Mouse (Mus musculus) midbrain, embryonic 14.5 days (tissue): ENCODE measurements around the gene Pcyt1a. TPM values are rescaled to one million over a fixed set of nuclear protein-coding genes. Genes with fewer than 3 reads are reported as not detected.

Experiments
- ATAC-seq: fragments of 200-750 bp; cut with Nextera tagmentation; 2 replicates; pipeline ENCODE4 v1.8.0; 2017; ENCODE audit warnings: moderate number of reproducible peaks, moderate library complexity; ENCODE audit not compliant: low FRiP score, low TSS enrichment
- DNase-seq: peaks from one replicate; pipeline ENCODE4 v3.0.0-alpha.2; 2015
- H3K27ac ChIP-seq: fragments of 300-500 bp; sonication (generic); replicated peaks from 2 replicates; pipeline ENCODE4 v1.5.1; 2014; ENCODE audit warnings: mild to moderate bottlenecking, low read depth, low read length, moderate library complexity
- H3K27me3 ChIP-seq: fragments of 300-500 bp; sonication (generic); 2 replicates; pipeline ENCODE4 v1.6.1; 2014; ENCODE audit warnings: low read length, control low read depth, mixed read lengths; ENCODE audit not compliant: control insufficient read depth, insufficient read depth
- H3K36me3 ChIP-seq: fragments of 300-500 bp; sonication (generic); 2 replicates; pipeline ENCODE4 v1.6.1; 2014; ENCODE audit warnings: low read length, control low read depth; ENCODE audit not compliant: control insufficient read depth, insufficient read depth
- H3K4me1 ChIP-seq: fragments of 300-500 bp; sonication (generic); 2 replicates; pipeline ENCODE4 v1.6.1; 2014; ENCODE audit warnings: mild to moderate bottlenecking, antibody characterized with exemption, low read length, control low read depth; ENCODE audit not compliant: control insufficient read depth, insufficient read depth
- H3K4me2 ChIP-seq: fragments of 300-500 bp; sonication (generic); 2 replicates; pipeline ENCODE4 v1.6.1; 2014; ENCODE audit warnings: mild to moderate bottlenecking, low read length, moderate library complexity
- H3K4me3 ChIP-seq: fragments of 300-500 bp; sonication (generic); replicated peaks from 2 replicates; pipeline ENCODE4 v1.5.1; 2014; ENCODE audit warnings: low read depth, low read length
- H3K9ac ChIP-seq: fragments of 300-500 bp; sonication (generic); replicated peaks from 2 replicates; pipeline ENCODE4 v1.6.1; 2014; ENCODE audit warnings: mild to moderate bottlenecking, low read length, moderate library complexity
- H3K9me3 ChIP-seq: fragments of 300-500 bp; sonication (generic); 2 replicates; pipeline ENCODE4 v1.6.1; 2016; ENCODE audit warnings: low read length, control low read depth, mixed read lengths; ENCODE audit not compliant: control insufficient read depth
- WGBS: fragments of 180-500 bp; shearing (Covaris S2); extraction: QIAGEN DNeasy Blood & Tissue Kit; methylation state at CpG from one replicate; pipeline ENCODE4 v1.1.7; 2014; 5-methylcytosine and 5-hydroxymethylcytosine counted together
- polyA plus RNA-seq: library from polyadenylated mRNA; unstranded; fragments of >200 nt; fragmentation: Nextera tagmentation; extraction: Ambion mirVana; gene quantifications from 2 replicates; pipeline ENCODE4 v1.2.1, GENCODE M21; 2014

Gene Pcyt1a
- polyA plus RNA-seq, 1 experiment from 2014 or later = 57.0 TPM

DNA sequence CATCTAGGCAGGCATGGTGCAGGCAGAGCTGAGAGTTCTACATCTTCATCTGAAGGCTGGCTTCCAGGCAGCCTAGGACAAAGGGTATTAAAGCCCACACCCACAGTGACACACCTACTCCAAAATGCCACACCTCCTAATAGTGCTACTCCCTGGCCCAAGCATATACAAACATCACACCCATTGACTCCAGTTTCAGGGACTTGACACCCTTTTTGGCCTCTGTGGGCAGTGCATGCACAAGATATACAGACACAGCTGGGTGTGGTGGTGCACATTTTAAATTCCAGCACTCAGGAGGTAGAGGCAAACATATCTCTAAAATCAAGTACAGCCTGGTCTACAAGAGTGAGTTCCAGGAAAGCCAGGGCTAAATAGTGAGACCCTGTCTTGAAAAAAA, 25.4 kb downstream of the Pcyt1a start:
- no peak overlapping the region for H3K4me2 ChIP-seq
- no peaks in the 10 kb centered on the region for H3K9me3 ChIP-seq
- no peaks in the 10 kb centered on the region for H3K27me3 ChIP-seq
- no peak overlapping the region for H3K9ac ChIP-seq
- DNase-seq = no peak
- peaks cover 41% of the 10 kb centered on the region for H3K36me3 ChIP-seq
- H3K4me1 ChIP-seq = no peaks in the 10 kb centered on the region
- H3K27ac ChIP-seq = no peak overlapping the region
- ATAC-seq = no peak
- H3K4me3 ChIP-seq = no peak overlapping the region

DNA sequence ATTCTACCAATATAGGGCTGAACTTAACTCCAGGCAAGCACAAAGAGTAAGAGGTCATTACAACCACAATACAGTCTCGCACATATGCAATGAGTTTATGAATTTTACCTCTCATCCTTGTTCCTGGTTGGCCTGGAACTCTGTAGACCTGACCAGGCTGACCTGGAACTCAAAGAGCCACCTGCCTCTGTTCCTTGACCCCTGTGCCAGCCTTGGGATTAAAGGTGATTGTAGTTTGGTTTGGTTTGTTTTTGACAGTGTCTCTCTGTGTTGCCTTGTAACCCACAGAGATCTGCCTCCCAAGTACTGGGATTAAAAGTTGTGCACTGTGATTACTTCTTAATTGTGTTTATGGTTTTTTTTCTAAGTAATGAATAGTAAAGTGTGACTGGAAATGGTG, 26.0 kb downstream of the Pcyt1a start:
- Histone ChIP-seq H3K4me3 (no peak overlapping the region), H3K4me2 (no peak overlapping the region), H3K36me3 (peaks cover 39% of the 10 kb centered on the region), H3K27ac (no peak overlapping the region), H3K27me3 (no peaks in the 10 kb centered on the region), H3K9ac (no peak overlapping the region), H3K4me1 (no peaks in the 10 kb centered on the region), H3K9me3 (no peaks in the 10 kb centered on the region)
- ATAC-seq (no peak), DNase-seq (no peak)
- WGBS = 100% methylated on average over 1 of the region's 1 CpGs

DNA sequence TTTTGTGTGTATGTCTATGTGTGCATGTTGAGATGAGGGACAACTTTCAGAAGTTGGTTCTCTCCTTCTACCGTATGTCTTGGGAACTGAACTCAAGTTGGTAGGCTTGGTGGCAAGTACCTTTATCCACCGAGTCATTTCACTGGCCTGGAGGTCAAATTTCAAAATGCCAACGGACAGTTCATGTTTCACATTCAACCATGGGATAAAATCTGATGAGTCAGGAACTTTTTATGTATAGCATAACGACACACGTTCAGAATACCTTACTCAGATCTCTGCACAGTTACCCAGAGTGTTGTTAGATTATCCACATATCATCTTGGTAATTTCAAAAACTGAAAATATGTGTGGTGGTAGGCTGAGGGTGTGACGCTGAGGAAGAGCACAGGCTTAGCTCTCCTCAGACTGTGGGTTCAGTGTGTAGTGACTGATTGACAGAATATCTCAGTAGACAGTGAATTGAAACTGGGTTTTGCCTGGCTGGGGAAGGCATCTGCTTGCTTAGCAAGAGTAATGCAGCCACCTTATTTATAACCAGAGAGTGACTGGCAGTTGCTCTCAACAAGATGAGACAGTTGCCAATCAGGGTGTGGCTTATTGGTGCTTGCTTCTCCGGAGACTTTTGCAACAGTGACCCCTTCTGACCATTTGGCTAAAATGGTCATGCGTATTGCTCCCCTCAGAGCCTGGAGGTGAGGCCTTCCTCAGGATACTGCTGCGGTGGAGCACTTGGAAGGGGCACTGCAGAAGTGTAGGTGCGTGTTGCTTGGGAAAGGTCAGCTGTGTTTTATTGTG, 27.1 kb downstream of the Pcyt1a start:
- no peak overlapping the region for H3K4me2 ChIP-seq
- no peaks in the 10 kb centered on the region for H3K27me3 ChIP-seq
- H3K9me3 ChIP-seq = no peaks in the 10 kb centered on the region
- DNase-seq = peak; percentile 54
- no peak overlapping the region for H3K27ac ChIP-seq
- WGBS = 70% methylated on average over 10 of the region's 10 CpGs
- H3K4me3 ChIP-seq = no peak overlapping the region
- H3K9ac ChIP-seq = no peak overlapping the region
- peaks cover 33% of the 10 kb centered on the region for H3K36me3 ChIP-seq
- ATAC-seq = no peak
- no peaks in the 10 kb centered on the region for H3K4me1 ChIP-seq

DNA sequence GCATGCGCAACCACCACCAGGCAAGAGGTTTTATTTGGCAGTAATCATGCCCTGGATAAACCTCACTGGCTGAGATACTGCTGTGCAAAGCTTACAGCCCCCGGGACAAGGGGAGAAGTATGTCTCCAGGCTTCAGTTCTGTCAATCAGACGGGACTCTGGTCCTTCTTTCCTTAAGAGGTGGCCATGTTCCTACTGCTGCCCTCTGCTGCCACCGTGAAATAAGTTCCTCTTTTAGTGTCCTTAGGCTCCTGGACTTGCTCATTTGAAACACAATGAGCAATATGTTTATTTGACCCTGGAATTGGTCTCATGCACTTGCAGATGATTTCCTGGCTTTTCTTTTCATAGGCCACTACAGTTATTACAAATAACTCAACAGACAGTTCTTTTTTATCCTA, 29.8 kb downstream of the Pcyt1a start:
- H3K9ac ChIP-seq = no peak overlapping the region
- DNase-seq (no peak), ATAC-seq (no peak)
- H3K4me1 ChIP-seq = no peaks in the 10 kb centered on the region
- H3K36me3 ChIP-seq = peaks cover 29% of the 10 kb centered on the region
- 58% methylated on average over 4 of the region's 4 CpGs for WGBS
- no peak overlapping the region for H3K4me2 ChIP-seq
- no peaks in the 10 kb centered on the region for H3K9me3 ChIP-seq
- no peak overlapping the region for H3K4me3 ChIP-seq
- H3K27me3 ChIP-seq = no peaks in the 10 kb centered on the region
- no peak overlapping the region for H3K27ac ChIP-seq

DNA sequence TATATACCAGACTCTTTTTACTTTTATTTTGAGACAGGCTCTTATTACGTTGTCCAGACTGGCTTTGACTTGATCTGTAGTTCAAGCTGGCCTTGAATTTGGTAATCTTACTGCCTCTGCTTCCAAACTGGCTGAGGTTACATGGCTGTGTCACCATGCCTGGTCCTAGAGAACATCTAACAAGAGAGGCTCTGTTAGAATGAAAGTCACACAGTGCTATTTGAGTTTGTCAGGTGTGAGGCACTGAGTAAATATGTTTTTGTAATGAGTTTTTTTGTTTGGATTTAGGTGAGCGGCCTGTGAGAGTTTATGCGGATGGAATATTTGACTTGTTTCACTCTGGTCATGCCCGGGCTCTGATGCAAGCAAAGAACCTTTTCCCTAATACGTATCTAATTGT, 31.0 kb downstream of the Pcyt1a start:
- no peak for ATAC-seq
- 93% methylated on average over 5 of the region's 5 CpGs for WGBS
- Histone ChIP-seq H3K27me3 (no peaks in the 10 kb centered on the region), H3K4me3 (no peak overlapping the region), H3K36me3 (peaks cover 22% of the 10 kb centered on the region), H3K27ac (no peak overlapping the region), H3K4me1 (no peaks in the 10 kb centered on the region), H3K9ac (no peak overlapping the region), H3K4me2 (no peak overlapping the region), H3K9me3 (no peaks in the 10 kb centered on the region)
- no peak for DNase-seq

DNA sequence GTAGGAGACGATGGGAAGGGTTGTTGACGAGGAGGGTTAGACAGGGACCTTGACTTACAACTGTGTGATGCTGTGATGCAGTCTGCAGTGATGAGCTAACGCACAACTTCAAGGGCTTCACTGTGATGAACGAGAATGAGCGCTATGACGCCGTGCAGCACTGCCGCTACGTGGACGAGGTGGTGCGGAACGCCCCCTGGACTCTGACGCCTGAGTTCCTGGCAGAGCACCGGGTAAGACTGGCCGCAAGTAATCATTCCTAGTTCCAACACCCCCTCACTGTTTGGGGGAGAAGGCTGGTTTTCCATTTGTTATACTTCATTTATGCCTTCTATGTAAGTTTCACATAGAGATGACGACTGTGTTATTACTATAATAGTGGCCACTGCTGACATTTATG, 32.2 kb downstream of the Pcyt1a start:
- Histone ChIP-seq H3K27me3 (no peaks in the 10 kb centered on the region), H3K36me3 (peaks cover 31% of the 10 kb centered on the region), H3K27ac (no peak overlapping the region), H3K9ac (no peak overlapping the region), H3K9me3 (no peaks in the 10 kb centered on the region), H3K4me3 (no peak overlapping the region), H3K4me2 (no peak overlapping the region), H3K4me1 (no peaks in the 10 kb centered on the region)
- DNase-seq = no peak
- 96% methylated on average over 16 of the region's 16 CpGs for WGBS
- no peak for ATAC-seq

DNA sequence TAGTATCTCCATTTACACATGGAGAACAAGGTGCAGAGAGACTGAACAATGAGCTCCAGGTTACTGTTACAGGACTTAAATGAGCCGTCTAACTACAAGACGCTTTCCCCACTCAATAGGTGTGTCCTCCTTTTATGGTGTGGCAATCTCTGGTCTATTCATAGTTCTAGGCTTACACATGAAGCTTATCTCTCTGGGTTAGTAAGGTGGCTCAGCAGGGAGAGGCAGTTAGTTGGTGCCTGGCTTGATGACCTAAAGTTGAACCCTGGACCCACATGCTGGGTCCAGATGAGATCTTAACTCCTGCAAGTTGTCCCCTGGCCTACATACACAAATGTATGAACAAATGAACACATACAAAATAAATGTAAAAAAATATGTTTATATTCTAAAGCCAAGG, 32.7 kb downstream of the Pcyt1a start:
- no peak overlapping the region for H3K4me2 ChIP-seq
- no peak for ATAC-seq
- H3K4me3 ChIP-seq = no peak overlapping the region
- H3K4me1 ChIP-seq = no peaks in the 10 kb centered on the region
- DNase-seq = no peak
- H3K9me3 ChIP-seq = no peaks in the 10 kb centered on the region
- WGBS = 96% methylated on average over 2 of the region's 2 CpGs
- H3K27me3 ChIP-seq = no peaks in the 10 kb centered on the region
- H3K27ac ChIP-seq = no peak overlapping the region
- H3K36me3 ChIP-seq = peaks cover 34% of the 10 kb centered on the region
- no peak overlapping the region for H3K9ac ChIP-seq

DNA sequence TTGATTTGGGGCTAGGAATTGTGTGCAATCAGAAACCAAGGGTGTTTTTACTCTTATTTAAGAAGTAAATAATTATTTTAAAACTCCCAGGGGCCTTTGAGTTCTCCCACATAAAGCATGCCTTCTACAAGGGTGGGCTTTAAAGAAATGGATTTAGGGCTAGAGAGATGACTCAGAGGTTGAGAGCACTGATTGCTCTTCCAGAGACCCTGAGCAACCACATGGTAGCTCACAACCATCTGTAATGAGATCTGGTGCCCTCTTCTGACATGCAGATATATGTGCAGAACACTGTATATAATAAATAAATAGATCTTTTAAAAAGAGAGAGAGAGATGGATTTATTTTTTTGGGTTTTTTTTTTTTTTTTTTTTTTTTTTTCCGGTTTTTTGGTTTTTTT, 34.2 kb downstream of the Pcyt1a start:
- Histone ChIP-seq H3K36me3 (peaks cover 47% of the 10 kb centered on the region), H3K4me2 (no peak overlapping the region), H3K27me3 (no peaks in the 10 kb centered on the region), H3K27ac (no peak overlapping the region), H3K9me3 (no peaks in the 10 kb centered on the region), H3K4me3 (no peak overlapping the region), H3K9ac (no peak overlapping the region), H3K4me1 (no peaks in the 10 kb centered on the region)
- 0% methylated on average over 1 of the region's 1 CpGs for WGBS
- DNase-seq = no peak
- ATAC-seq = no peak

DNA sequence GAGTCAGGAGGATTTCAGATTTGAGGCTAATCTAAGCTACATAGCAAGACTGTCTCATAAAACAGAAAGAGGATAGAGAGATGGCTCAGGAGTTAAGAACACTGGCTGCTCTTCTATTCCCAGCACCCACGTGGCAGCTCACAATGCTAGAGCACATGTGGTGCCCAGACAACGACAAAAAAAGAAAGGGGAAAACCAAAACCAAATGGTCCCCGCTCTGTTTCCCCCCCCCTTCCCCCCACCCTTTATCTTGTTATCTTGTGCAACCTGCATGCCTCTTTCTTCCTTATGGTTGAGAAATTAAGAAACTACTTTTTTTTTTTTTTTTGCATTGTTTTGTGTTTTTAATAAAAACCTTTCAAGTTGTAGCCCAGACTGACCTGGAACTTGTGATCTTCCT, 37.8 kb downstream of the Pcyt1a start:
- ATAC-seq (no peak), DNase-seq (no peak)
- Histone ChIP-seq H3K27me3 (no peaks in the 10 kb centered on the region), H3K36me3 (peaks cover 70% of the 10 kb centered on the region), H3K9ac (no peak overlapping the region), H3K27ac (no peak overlapping the region), H3K4me1 (no peaks in the 10 kb centered on the region), H3K4me2 (no peak overlapping the region), H3K9me3 (no peaks in the 10 kb centered on the region), H3K4me3 (no peak overlapping the region)
- 83% methylated on average over 3 of the region's 3 CpGs for WGBS
